Mouse (Mus musculus): ENCODE results near the gene Spdya. TPM values are rescaled to one million over a fixed set of nuclear protein-coding genes. Genes with fewer than 3 reads are reported as not detected.

Spdya gene
- polyA plus RNA-seq, 1 experiment from 2014 or later = 0.78 TPM

- no peak for ATAC-seq (ENCODE audit: insufficient read depth, low FRiP score, low read depth)
Observed at GRCm38 (mm10) chr17:71561631-71562030, 9.8 kb downstream of the Spdya start.

GRCm38 (mm10) chr17:71579176-71579705 lies 27.4 kb downstream of the Spdya start:
- H3K27ac ChIP-seq = no peak overlapping the region
- no peak for ATAC-seq (ENCODE audit: insufficient read depth, low FRiP score, low read depth)
- no peak overlapping the region for H3K4me3 ChIP-seq (replicated peaks)
- no peak overlapping the region for H3K9ac ChIP-seq
- 80% methylated on average over 1 of the region's 1 CpGs for WGBS
- no peaks in the 10 kb centered on the region for H3K27me3 ChIP-seq (replicated peaks)
- H3K9me3 ChIP-seq = no peaks in the 10 kb centered on the region
- H3K4me1 ChIP-seq = no peaks in the 10 kb centered on the region
- H3K4me2 ChIP-seq = no peak overlapping the region
- no peaks in the 10 kb centered on the region for H3K36me3 ChIP-seq

More at GRCm38 (mm10) chr17:71561631-71562030, 9.8 kb downstream of the Spdya start:
- H3K36me3 ChIP-seq = no peaks in the 10 kb centered on the region
- no peak overlapping the region for H3K4me2 ChIP-seq
- no peaks in the 10 kb centered on the region for H3K4me1 ChIP-seq
- no peak overlapping the region for H3K9ac ChIP-seq
- no peaks in the 10 kb centered on the region for H3K9me3 ChIP-seq
- H3K4me3 ChIP-seq (replicated peaks) = no peak overlapping the region
- no peaks in the 10 kb centered on the region for H3K27me3 ChIP-seq (replicated peaks)
- no peak overlapping the region for H3K27ac ChIP-seq

GRCm38 (mm10) chr17:71597881-71598658 lies 46.2 kb downstream of the Spdya start:
- H3K4me1 ChIP-seq = no peaks in the 10 kb centered on the region
- no peaks in the 10 kb centered on the region for H3K27me3 ChIP-seq (replicated peaks)
- H3K4me3 ChIP-seq (replicated peaks) = peak overlapping the region; percentile 55
- H3K27ac ChIP-seq = peak overlapping the region; percentile 61
- WGBS = under 1% methylated on average over 48 of the region's 48 CpGs
- peak; percentile 54 for ATAC-seq (ENCODE audit: insufficient read depth, low FRiP score, low read depth)
- no peaks in the 10 kb centered on the region for H3K9me3 ChIP-seq
- peak overlapping the region; percentile 45; the same call in 1 of the 2 replicates for H3K9ac ChIP-seq
- no peaks in the 10 kb centered on the region for H3K36me3 ChIP-seq
- H3K4me2 ChIP-seq = peak overlapping the region; percentile 80

GRCm38 (mm10) chr17:71598659-71599554 lies 47.0 kb downstream of the Spdya start:
- ATAC-seq (ENCODE audit: insufficient read depth, low FRiP score, low read depth) = peak; percentile 97
- H3K4me2 ChIP-seq = peak overlapping the region; percentile 80
- H3K27me3 ChIP-seq (replicated peaks) = no peaks in the 10 kb centered on the region
- H3K4me3 ChIP-seq (replicated peaks) = peak overlapping the region; percentile 55
- no peaks in the 10 kb centered on the region for H3K9me3 ChIP-seq
- H3K9ac ChIP-seq = peak overlapping the region; percentile 45; the same call in 1 of the 2 replicates
- no peaks in the 10 kb centered on the region for H3K36me3 ChIP-seq
- 5% methylated on average over 42 of the region's 42 CpGs for WGBS
- H3K4me1 ChIP-seq = no peaks in the 10 kb centered on the region
- H3K27ac ChIP-seq = peak overlapping the region; percentile 61

GRCm38 (mm10) chr17:71615638-71616318 lies 63.9 kb downstream of the Spdya start, which contains the start of gene Wdr43:
Wdr43 (plus strand) TSS chr17:71615895.
- 0 out of 2 replicates have a peak, but pooled peaks cover 8% of the 10 kb centered on the region for H3K4me1 ChIP-seq
- peak; percentile 100 for ATAC-seq (ENCODE audit: insufficient read depth, low FRiP score, low read depth)
- H3K4me3 ChIP-seq (replicated peaks) = peak within 1 kb of the TSS; percentile 100
- H3K27me3 ChIP-seq (replicated peaks) = no peaks in the 10 kb centered on the region
- no peaks in the 10 kb centered on the region for H3K9me3 ChIP-seq
- peak within 1 kb of the TSS; percentile 62 for H3K4me2 ChIP-seq
- H3K9ac ChIP-seq = peak within 1 kb of the TSS; percentile 92
- H3K27ac ChIP-seq = peak within 1 kb of the TSS; percentile 80
- WGBS = 4% methylated on average over 38 of the region's 40 CpGs
- no peaks in the 10 kb centered on the region; the same call in 1 of the 2 replicates for H3K36me3 ChIP-seq

GRCm38 (mm10) chr17:71616319-71617032 lies 64.6 kb downstream of the Spdya start:
- no peaks in the 10 kb centered on the region for H3K27me3 ChIP-seq (replicated peaks)
- peak overlapping the region; percentile 100 for H3K4me3 ChIP-seq (replicated peaks)

GRCm38 (mm10) chr17:71617033-71617362 lies 65.1 kb downstream of the Spdya start:
- under 1% methylated on average over 10 of the region's 10 CpGs for WGBS
- Histone ChIP-seq H3K27ac (peak overlapping the region; percentile 63; the same call in 1 of the 2 replicates), H3K4me1 (0 out of 2 replicates have a peak, but pooled peaks cover 8% of the 10 kb centered on the region), H3K4me2 (peak overlapping the region; percentile 62), H3K27me3 (replicated peaks) (no peaks in the 10 kb centered on the region), H3K9ac (peak overlapping the region; percentile 92), H3K9me3 (no peaks in the 10 kb centered on the region), H3K36me3 (no peaks in the 10 kb centered on the region; the same call in 1 of the 2 replicates), H3K4me3 (replicated peaks) (peak overlapping the region; percentile 100)
- ATAC-seq (ENCODE audit: insufficient read depth, low FRiP score, low read depth) = no peak

More at GRCm38 (mm10) chr17:71616319-71617032, 64.6 kb downstream of the Spdya start:
- whole genome bisulfite sequencing = under 1% methylated on average over 69 of the region's 73 CpGs
- H3K4me2 ChIP-seq = peak overlapping the region; percentile 62
- H3K27ac ChIP-seq = peak overlapping the region; percentile 63
- no peaks in the 10 kb centered on the region for H3K9me3 ChIP-seq
- ATAC-seq (ENCODE audit: insufficient read depth, low FRiP score, low read depth) = peak; percentile 63
- peak overlapping the region; percentile 92 for H3K9ac ChIP-seq
- H3K36me3 ChIP-seq = no peaks in the 10 kb centered on the region; the same call in 1 of the 2 replicates
- 0 out of 2 replicates have a peak, but pooled peaks cover 8% of the 10 kb centered on the region for H3K4me1 ChIP-seq

GRCm38 (mm10) chr17:71617974-71618373 lies 66.1 kb downstream of the Spdya start:
- no peak for ATAC-seq (ENCODE audit: insufficient read depth, low FRiP score, low read depth)
- no peaks in the 10 kb centered on the region; the same call in 1 of the 2 replicates for H3K36me3 ChIP-seq
- peak overlapping the region; percentile 62 for H3K4me2 ChIP-seq
- H3K9ac ChIP-seq = peak overlapping the region; percentile 10; the same call in 1 of the 2 replicates
- H3K9me3 ChIP-seq = no peaks in the 10 kb centered on the region
- H3K4me3 ChIP-seq (replicated peaks) = peak overlapping the region; percentile 100
- WGBS = 66% methylated on average over 4 of the region's 4 CpGs
- no peaks in the 10 kb centered on the region for H3K27me3 ChIP-seq (replicated peaks)
- 0 out of 2 replicates have a peak, but pooled peaks cover 8% of the 10 kb centered on the region for H3K4me1 ChIP-seq
- H3K27ac ChIP-seq = no peak overlapping the region

GRCm38 (mm10) chr17:71631806-71632205 lies 79.9 kb downstream of the Spdya start:
- Histone ChIP-seq H3K27me3 (replicated peaks) (no peaks in the 10 kb centered on the region), H3K4me3 (replicated peaks) (no peak overlapping the region), H3K4me2 (no peak overlapping the region), H3K4me1 (no peaks in the 10 kb centered on the region), H3K9me3 (no peaks in the 10 kb centered on the region), H3K36me3 (peaks cover 48% of the 10 kb centered on the region), H3K27ac (no peak overlapping the region), H3K9ac (no peak overlapping the region)
- ATAC-seq (ENCODE audit: insufficient read depth, low FRiP score, low read depth) = no peak
- WGBS = 78% methylated on average over 10 of the region's 10 CpGs

- Histone ChIP-seq H3K27ac (no peak overlapping the region), H3K27me3 (replicated peaks) (no peaks in the 10 kb centered on the region), H3K4me3 (replicated peaks) (no peak overlapping the region), H3K9me3 (no peaks in the 10 kb centered on the region), H3K36me3 (peaks cover 43% of the 10 kb centered on the region), H3K4me2 (no peak overlapping the region), H3K4me1 (no peaks in the 10 kb centered on the region), H3K9ac (no peak overlapping the region)
- WGBS = 87% methylated on average over 8 of the region's 8 CpGs
- no peak for ATAC-seq (ENCODE audit: insufficient read depth, low FRiP score, low read depth)
Observed at GRCm38 (mm10) chr17:71633350-71633749, 81.5 kb downstream of the Spdya start.
